In genomic region chr19:9106096-9106495, GRCm38 (mm10) we compare ENCODE assay signal across 11 mouse cellular contexts. TPM values are rescaled to one million over a fixed set of nuclear protein-coding genes. Genes with fewer than 3 reads are reported as not detected.
DNase-seq lines count a peak whose midpoint lies in the region; ATAC-seq and TF ChIP-seq lines count a peak whose summit lies in the region.
"Had no signal": no experiment of that assay in that cellular context is flagged by ENCODE, and none has a peak within 500 bp of the region (broad histone marks: within the 10 kb centered on the region; RNA-seq: fewer than 3 reads in every experiment).

No protein-coding gene starts in this region.

- WGBS in midbrain, embryonic 10.5 days = 67% methylated on average over 5 of the region's 5 CpGs
- WGBS in midbrain, embryonic 14.5 days = 78% methylated on average over 5 of the region's 5 CpGs
- 56% methylated on average over 5 of the region's 5 CpGs for WGBS in heart, postnatal 0 days
- 74% methylated on average over 5 of the region's 5 CpGs for WGBS in midbrain, embryonic 13.5 days
- 62% methylated on average over 5 of the region's 5 CpGs for WGBS in hindbrain, embryonic 12.5 days

- H3K4me3 ChIP-seq in midbrain, embryonic 10.5 days = no peak overlapping the region
- no peak overlapping the region for H3K4me3 ChIP-seq in midbrain, embryonic 14.5 days (replicated peaks; ENCODE audit: low read depth, low read length)
- no peak overlapping the region for H3K4me3 ChIP-seq in embryonic fibroblast, embryonic 13.5 days (ENCODE audit: insufficient read depth, low read length)
- H3K4me3 ChIP-seq in heart, postnatal 0 days (ENCODE audit: low read depth, low read length) = no peak overlapping the region
- H3K4me3 ChIP-seq in midbrain, embryonic 13.5 days (replicated peaks) = no peak overlapping the region
- H3K4me3 ChIP-seq in hindbrain, embryonic 12.5 days = no peak overlapping the region
- H3K4me3 ChIP-seq: liver, embryonic 12.5 days had no signal

- H3K27ac ChIP-seq in midbrain, embryonic 10.5 days (replicated peaks) = peak overlapping the region; percentile 34; the same call in 1 of the 2 replicates
- H3K27ac ChIP-seq in midbrain, embryonic 14.5 days (replicated peaks; ENCODE audit: low read depth, low read length) = no peak overlapping the region
- peak overlapping the region; percentile 74 for H3K27ac ChIP-seq in embryonic fibroblast, embryonic 13.5 days (ENCODE audit: insufficient read depth, low read length)
- peak overlapping the region; percentile 13; the same call in 1 of the 2 replicates for H3K27ac ChIP-seq in heart, postnatal 0 days (ENCODE audit: low read depth)
- H3K27ac ChIP-seq in midbrain, embryonic 13.5 days = no peak overlapping the region
- no peak overlapping the region for H3K27ac ChIP-seq in hindbrain, embryonic 12.5 days
- H3K27ac ChIP-seq: liver, embryonic 12.5 days had no signal

- TF ChIP-seq CTCF in embryonic fibroblast, embryonic 13.5 days (IDR thresholded peaks at IDR 0.05; ENCODE audit: borderline replicate concordance, insufficient read depth, low read length) = no peak
- TF ChIP-seq CTCF in heart, postnatal 0 days (IDR thresholded peaks at IDR 0.05; ENCODE audit: low read depth) = no peak

- no peak overlapping the region for H3K9ac ChIP-seq in midbrain, embryonic 14.5 days (replicated peaks; ENCODE audit: low read length)
- no peak overlapping the region for H3K9ac ChIP-seq in heart, postnatal 0 days (replicated peaks; ENCODE audit: low read depth, low read length)
- no peak overlapping the region for H3K9ac ChIP-seq in midbrain, embryonic 13.5 days (replicated peaks)
- no peak overlapping the region for H3K9ac ChIP-seq in hindbrain, embryonic 12.5 days
- H3K9ac ChIP-seq: liver, embryonic 12.5 days had no signal

- H3K4me2 ChIP-seq in midbrain, embryonic 14.5 days (ENCODE audit: low read length) = no peak overlapping the region
- no peak overlapping the region for H3K4me2 ChIP-seq in heart, postnatal 0 days (ENCODE audit: low read depth, low read length)
- H3K4me2 ChIP-seq in midbrain, embryonic 13.5 days (replicated peaks) = no peak overlapping the region
- H3K4me2 ChIP-seq in hindbrain, embryonic 12.5 days (replicated peaks) = no peak overlapping the region
- H3K4me2 ChIP-seq: liver, embryonic 12.5 days had no signal

- no peaks in the 10 kb centered on the region for H3K9me3 ChIP-seq in midbrain, embryonic 10.5 days (replicated peaks)
- no peaks in the 10 kb centered on the region for H3K9me3 ChIP-seq in midbrain, embryonic 14.5 days (ENCODE audit: control insufficient read depth, low read length)
- no peaks in the 10 kb centered on the region for H3K9me3 ChIP-seq in heart, postnatal 0 days (replicated peaks; ENCODE audit: control insufficient read depth, low read length)
- H3K9me3 ChIP-seq in midbrain, embryonic 13.5 days = no peaks in the 10 kb centered on the region
- H3K9me3 ChIP-seq in hindbrain, embryonic 12.5 days (replicated peaks) = no peaks in the 10 kb centered on the region
- H3K9me3 ChIP-seq: liver, embryonic 12.5 days had no signal

- no peak for DNase-seq in midbrain, embryonic 10.5 days (ENCODE audit: low spot score)
- DNase-seq in midbrain, embryonic 14.5 days = no peak
- peak; percentile 36 for DNase-seq in heart, postnatal 0 days (ENCODE audit: low spot score)
- peak; percentile 73 for DNase-seq in skeletal muscle tissue, adult 2 months (ENCODE audit: low read depth, low spot score)
- no peak for DNase-seq in adrenal gland, postnatal 25 days
- DNase-seq: cerebellum, adult 18-20 months had no signal

- no peak for TF ChIP-seq EP300 in heart, postnatal 0 days (IDR thresholded peaks at IDR 0.05; ENCODE audit: low read depth)

- no peaks in the 10 kb centered on the region for H3K27me3 ChIP-seq in midbrain, embryonic 10.5 days (ENCODE audit: low read depth, poor library complexity, severe bottlenecking)
- H3K27me3 ChIP-seq in midbrain, embryonic 14.5 days (ENCODE audit: control insufficient read depth, insufficient read depth, low read length) = no peaks in the 10 kb centered on the region
- H3K27me3 ChIP-seq in heart, postnatal 0 days (ENCODE audit: control insufficient read depth, insufficient read depth, low read length) = no peaks in the 10 kb centered on the region
- H3K27me3 ChIP-seq in midbrain, embryonic 13.5 days = no peaks in the 10 kb centered on the region
- no peaks in the 10 kb centered on the region for H3K27me3 ChIP-seq in hindbrain, embryonic 12.5 days
- H3K27me3 ChIP-seq: liver, embryonic 12.5 days had no signal

- ATAC-seq in midbrain, embryonic 14.5 days (ENCODE audit: low FRiP score, low TSS enrichment) = no peak
- peak; percentile 16; the same call in 1 of the 2 replicates for ATAC-seq in heart, postnatal 0 days (ENCODE audit: insufficient read depth, low read depth)
- no peak for ATAC-seq in midbrain, embryonic 13.5 days
- ATAC-seq in hindbrain, embryonic 12.5 days (ENCODE audit: low FRiP score) = no peak

- no peak for TF ChIP-seq POLR2A in embryonic fibroblast, embryonic 13.5 days (IDR thresholded peaks at IDR 0.05; ENCODE audit: low read depth, low read length)

- H3K4me1 ChIP-seq in midbrain, embryonic 10.5 days = peaks cover 5% of the 10 kb centered on the region
- H3K4me1 ChIP-seq in midbrain, embryonic 14.5 days (ENCODE audit: control insufficient read depth, insufficient read depth, low read length) = no peaks in the 10 kb centered on the region
- H3K4me1 ChIP-seq in embryonic fibroblast, embryonic 13.5 days (ENCODE audit: control insufficient read depth, insufficient read depth, low read length) = 0 out of 2 replicates have a peak, but pooled peaks cover 11% of the 10 kb centered on the region
- H3K4me1 ChIP-seq in heart, postnatal 0 days (ENCODE audit: control insufficient read depth, insufficient read depth) = peaks cover 11% of the 10 kb centered on the region; the same call in 1 of the 2 replicates
- no peaks in the 10 kb centered on the region for H3K4me1 ChIP-seq in midbrain, embryonic 13.5 days (replicated peaks)
- 0 out of 2 replicates have a peak, but pooled peaks cover 6% of the 10 kb centered on the region for H3K4me1 ChIP-seq in hindbrain, embryonic 12.5 days

- H3K36me3 ChIP-seq in midbrain, embryonic 10.5 days = no peaks in the 10 kb centered on the region
- H3K36me3 ChIP-seq in midbrain, embryonic 14.5 days (ENCODE audit: control insufficient read depth, insufficient read depth, low read length) = no peaks in the 10 kb centered on the region
- no peaks in the 10 kb centered on the region for H3K36me3 ChIP-seq in heart, postnatal 0 days (replicated peaks; ENCODE audit: control insufficient read depth, insufficient read depth, low read length)
- no peaks in the 10 kb centered on the region for H3K36me3 ChIP-seq in midbrain, embryonic 13.5 days
- H3K36me3 ChIP-seq in hindbrain, embryonic 12.5 days = no peaks in the 10 kb centered on the region
- H3K36me3 ChIP-seq: liver, embryonic 12.5 days had no signal

RNA-seq across cellular contexts. Expression of gene Scgb1a1, which starts 18.3 kb away (rescaled TPM):
- polyA plus RNA-seq in midbrain, embryonic 10.5 days (2016; fragmentation: Nextera tagmentation; extraction: Ambion mirVana) = not detected in 2 replicates
- not detected in 2 replicates for polyA plus RNA-seq in midbrain, embryonic 14.5 days (2014; fragmentation: Nextera tagmentation; extraction: Ambion mirVana)
- polyA plus RNA-seq in embryonic fibroblast, embryonic 13.5 days (2011; ENCODE audit: insufficient read length, low read depth, missing spikeins) = not detected in 2 replicates
- total RNA-seq in heart, postnatal 0 days (2014; rRNA removed; ENCODE audit: low replicate concordance) = 8.9 TPM in 1 of 2 replicates, not detected in the other
- 1.3 and 98.2 TPM in 2 replicates for polyA plus RNA-seq in heart, postnatal 0 days (2015; fragmentation: Nextera tagmentation; extraction: Ambion mirVana)
- total RNA-seq in adrenal gland, postnatal 25 days (2021) = not detected in 2 replicates
- not detected in 2 replicates for polyA plus RNA-seq in midbrain, embryonic 13.5 days (2015; fragmentation: Nextera tagmentation; extraction: Ambion mirVana)
- polyA plus RNA-seq in hindbrain, embryonic 12.5 days (2016; fragmentation: Nextera tagmentation; extraction: Ambion mirVana) = not detected in 2 replicates
- polyA plus RNA-seq: liver, embryonic 12.5 days; neural tube, embryonic 14.5 days had no signal

RNA-seq across cellular contexts. Expression of gene Asrgl1, which starts 29.3 kb away (rescaled TPM):
- 14.8 and 16.8 TPM in 2 replicates for polyA plus RNA-seq in midbrain, embryonic 10.5 days (2016; fragmentation: Nextera tagmentation; extraction: Ambion mirVana)
- 15.0 and 17.5 TPM in 2 replicates for polyA plus RNA-seq in midbrain, embryonic 14.5 days (2014; fragmentation: Nextera tagmentation; extraction: Ambion mirVana)
- 2.8 and 3.3 TPM in 2 replicates for polyA plus RNA-seq in embryonic fibroblast, embryonic 13.5 days (2011; ENCODE audit: insufficient read length, low read depth, missing spikeins)
- 7.3 and 10.6 TPM in 2 replicates for total RNA-seq in heart, postnatal 0 days (2014; rRNA removed; ENCODE audit: low replicate concordance)
- polyA plus RNA-seq in heart, postnatal 0 days (2015; fragmentation: Nextera tagmentation; extraction: Ambion mirVana) = 22.2 and 22.7 TPM in 2 replicates
- total RNA-seq in adrenal gland, postnatal 25 days (2021) = 8.0 and 12.2 TPM in 2 replicates
- polyA plus RNA-seq in midbrain, embryonic 13.5 days (2015; fragmentation: Nextera tagmentation; extraction: Ambion mirVana) = 13.6 and 17.2 TPM in 2 replicates
- polyA plus RNA-seq in hindbrain, embryonic 12.5 days (2016; fragmentation: Nextera tagmentation; extraction: Ambion mirVana) = 16.8 and 18.0 TPM in 2 replicates

Comparison
In these comparisons a context has a peak if more than half of its experiments do, and no peak if none do; other contexts are left out.
1. H3K27ac ChIP-seq: peak in midbrain, embryonic 10.5 days (single experiment), embryonic fibroblast, embryonic 13.5 days (single experiment) and heart, postnatal 0 days (single experiment); none in midbrain, embryonic 14.5 days (single experiment), midbrain, embryonic 13.5 days (single experiment) and hindbrain, embryonic 12.5 days (single experiment).
2. DNase-seq: peak in heart, postnatal 0 days (single experiment) and skeletal muscle tissue, adult 2 months (single experiment); none in midbrain, embryonic 10.5 days (single experiment), midbrain, embryonic 14.5 days (single experiment) and adrenal gland, postnatal 25 days (single experiment).